Mouse (Mus musculus) lung, adult 2 months (tissue): Measurements from ENCODE around the gene Rilp. TPM values are rescaled to one million over a fixed set of nuclear protein-coding genes. Genes with fewer than 3 reads are reported as not detected.
A peak's percentile ranks its signal among the peaks of the same experiment; 100 is the strongest.

Source experiments
- DNase-seq: peaks from one replicate; pipeline ENCODE4 v3.0.0; 2022
- H3K4me1 ChIP-seq: fragments of 200-500 bp; 2 replicates; pipeline ENCODE4 v1.6.1; 2011; ENCODE audit warnings: low read length; ENCODE audit not compliant: control insufficient read depth, insufficient read depth
- H3K4me3 ChIP-seq: fragments of 200-500 bp; replicated peaks from 2 replicates; pipeline ENCODE3; 2011; ENCODE audit warnings: low read depth, mild to moderate bottlenecking, control low read depth, low read length; ENCODE audit errors: extremely low read depth
- CTCF ChIP-seq: fragments of 200-500 bp; IDR thresholded peaks from 2 replicates; pipeline ENCODE4 v1.5.1; 2011; ENCODE audit warnings: mild to moderate bottlenecking, low read length, control low read depth; ENCODE audit not compliant: insufficient read depth
- POLR2A ChIP-seq: fragments of 200-500 bp; IDR thresholded peaks from 2 replicates; pipeline ENCODE4 v1.6.1; 2011; ENCODE audit warnings: low read depth, mild to moderate bottlenecking, control low read depth, low read length, borderline replicate concordance; ENCODE audit errors: extremely low read depth
- WGBS: fragments of 180-500 bp; shearing (Covaris S2); methylation state at CpG from one replicate; pipeline ENCODE4 v1.1.7; 2018; 5-methylcytosine and 5-hydroxymethylcytosine counted together
- polyA plus RNA-seq: library from polyadenylated mRNA; depleted of rRNA; stranded (reverse); fragments of >200 nt; gene quantifications from 2 replicates; pipeline ENCODE4 v1.2.3, GENCODE M21; 2012

Gene Rilp
- polyA plus RNA-seq, 1 experiment, result 14.5 TPM

DNA sequence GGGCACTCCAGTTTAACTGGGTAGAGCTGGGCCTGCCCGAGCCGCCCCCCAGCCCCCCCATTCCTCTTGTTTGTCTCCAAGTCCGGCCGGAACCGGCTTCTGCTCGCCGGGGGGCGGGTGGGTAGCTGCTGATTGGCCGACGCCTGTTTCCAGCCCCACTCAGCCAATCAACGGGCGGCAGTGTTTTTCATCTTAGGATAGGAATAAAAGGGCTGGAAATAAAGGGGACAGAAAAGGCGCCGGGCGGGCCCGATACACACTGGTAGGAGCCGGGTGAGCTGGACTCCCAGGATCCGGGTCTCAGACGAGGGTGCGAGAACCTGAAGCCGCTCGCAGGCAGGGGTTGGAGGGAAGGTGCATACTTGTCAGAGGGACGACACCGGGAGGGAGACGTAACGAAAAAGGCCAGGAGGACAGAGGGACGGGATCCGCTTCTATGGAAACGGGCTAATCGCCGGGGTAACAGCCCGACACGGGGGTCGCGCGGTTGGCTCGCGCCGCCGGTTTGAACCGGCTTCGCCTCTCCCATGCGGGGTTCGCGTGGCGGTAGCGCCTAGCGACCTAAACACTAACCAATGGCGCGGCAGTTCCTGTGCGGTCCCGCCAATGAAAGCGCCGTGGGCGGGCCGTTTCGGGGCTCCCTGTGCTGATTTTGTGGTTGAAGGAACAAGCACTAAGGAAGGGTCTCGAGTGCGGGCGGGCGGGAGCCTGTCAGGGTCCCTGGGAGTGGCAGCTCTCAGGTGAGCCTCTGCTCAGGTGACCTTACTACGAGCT is 21.8 kb downstream of the Rilp start, which contains the start of gene Slc43a2:
Gene Slc43a2, plus strand, starts transcription at position 226 of the 774 bp plus-strand sequence.
- peak; percentile 91 for DNase-seq
- WGBS, result under 1% methylated on average over 59 of the region's 62 CpGs
- TF ChIP-seq CTCF (no peak), POLR2A (peak; percentile 50; the same call in 1 of the 2 replicates)
- Histone ChIP-seq H3K4me1 (peaks cover 11% of the 10 kb centered on the region), H3K4me3 (peak within 1 kb of the TSS; percentile 98)

DNA sequence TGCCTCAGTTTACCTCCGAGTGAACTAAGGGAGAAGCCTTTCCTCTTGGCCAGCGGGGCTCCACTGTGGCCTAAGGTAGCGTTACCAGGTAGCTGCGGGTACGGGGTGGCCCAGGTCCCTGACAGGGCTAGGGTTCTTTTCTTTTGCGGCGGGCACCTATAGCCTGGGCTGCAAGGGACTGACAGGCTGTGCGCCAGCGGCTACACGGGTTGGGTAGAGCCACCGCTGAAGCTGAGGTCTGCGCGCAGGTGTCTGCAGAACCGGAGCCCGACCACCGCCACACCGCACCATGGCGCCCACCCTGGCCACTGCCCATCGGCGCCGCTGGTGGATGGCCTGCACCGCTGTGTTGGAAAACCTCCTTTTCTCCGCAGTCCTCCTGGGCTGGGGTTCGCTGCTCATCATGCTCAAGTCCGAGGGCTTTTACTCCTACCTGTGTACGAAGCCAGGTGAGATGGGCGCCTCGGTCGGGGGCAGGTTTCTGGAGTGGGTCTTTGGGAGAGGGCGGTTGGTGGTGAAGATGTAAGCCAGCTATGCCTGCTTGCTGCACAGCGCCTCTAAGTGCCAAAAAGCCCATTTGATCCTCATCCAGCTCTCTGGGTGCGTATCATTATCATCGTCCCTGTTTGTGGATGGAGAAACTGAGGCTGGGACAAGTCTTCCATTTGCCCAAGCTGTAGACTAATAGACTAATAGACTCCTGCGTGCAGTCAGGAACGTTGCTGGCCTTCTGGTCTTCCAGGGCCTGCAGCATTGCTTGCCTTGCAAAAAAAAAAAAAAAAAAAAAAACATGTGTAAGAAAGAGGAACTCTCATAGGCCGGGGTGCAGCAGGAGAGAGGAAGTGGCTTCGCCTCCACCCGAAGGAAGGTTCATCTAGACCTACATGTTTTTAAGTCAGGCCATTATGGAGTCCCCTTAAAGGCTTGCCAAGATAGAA is 22.7 kb downstream of the Rilp start:
- DNase-seq, result no peak
- H3K4me3 ChIP-seq, result peak overlapping the region; percentile 93
- H3K4me1 ChIP-seq, result peaks cover 14% of the 10 kb centered on the region
- 8% methylated on average over 38 of the region's 38 CpGs for WGBS
- TF ChIP-seq CTCF, result no peak
- TF ChIP-seq POLR2A, result no peak; the same call in 1 of the 2 replicates

DNA sequence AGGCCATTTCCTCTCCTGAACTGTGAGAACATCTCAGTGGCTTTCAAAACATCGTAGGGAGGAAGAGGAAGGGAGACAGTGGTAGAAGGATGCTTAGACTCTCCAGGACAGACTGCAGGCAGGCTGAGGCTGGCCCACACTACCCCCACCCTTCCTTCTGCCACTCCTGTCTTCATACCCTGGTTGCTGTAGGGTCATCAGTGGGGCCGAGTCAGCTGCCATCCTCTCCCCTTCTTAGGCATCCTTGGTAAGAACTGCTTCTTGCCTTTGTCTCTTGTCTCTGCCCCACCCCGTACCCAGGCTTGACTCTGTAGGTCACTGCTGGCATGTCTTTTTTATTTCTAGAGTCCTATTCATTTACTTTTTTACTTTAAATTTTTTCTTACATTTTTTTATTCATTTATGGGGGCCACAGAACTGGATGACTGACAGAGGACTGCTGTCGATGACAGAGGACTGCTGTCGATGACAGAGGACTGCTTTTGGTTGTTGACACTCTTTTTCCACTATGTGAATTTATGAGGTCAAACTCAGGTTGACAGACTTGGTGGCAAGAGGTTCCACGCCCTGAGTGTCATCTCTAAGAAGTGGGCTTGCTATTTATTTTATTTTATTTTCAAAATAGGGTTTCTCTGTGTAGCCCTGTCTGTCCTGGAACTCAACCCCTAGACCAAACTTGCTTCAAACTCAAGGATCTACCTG is 23.6 kb downstream of the Rilp start:
- Histone ChIP-seq H3K4me1 (peaks cover 21% of the 10 kb centered on the region), H3K4me3 (peak overlapping the region; percentile 55)
- WGBS, result 47% methylated on average over 6 of the region's 6 CpGs
- DNase-seq, result no peak
- TF ChIP-seq POLR2A (no peak), CTCF (no peak)

DNA sequence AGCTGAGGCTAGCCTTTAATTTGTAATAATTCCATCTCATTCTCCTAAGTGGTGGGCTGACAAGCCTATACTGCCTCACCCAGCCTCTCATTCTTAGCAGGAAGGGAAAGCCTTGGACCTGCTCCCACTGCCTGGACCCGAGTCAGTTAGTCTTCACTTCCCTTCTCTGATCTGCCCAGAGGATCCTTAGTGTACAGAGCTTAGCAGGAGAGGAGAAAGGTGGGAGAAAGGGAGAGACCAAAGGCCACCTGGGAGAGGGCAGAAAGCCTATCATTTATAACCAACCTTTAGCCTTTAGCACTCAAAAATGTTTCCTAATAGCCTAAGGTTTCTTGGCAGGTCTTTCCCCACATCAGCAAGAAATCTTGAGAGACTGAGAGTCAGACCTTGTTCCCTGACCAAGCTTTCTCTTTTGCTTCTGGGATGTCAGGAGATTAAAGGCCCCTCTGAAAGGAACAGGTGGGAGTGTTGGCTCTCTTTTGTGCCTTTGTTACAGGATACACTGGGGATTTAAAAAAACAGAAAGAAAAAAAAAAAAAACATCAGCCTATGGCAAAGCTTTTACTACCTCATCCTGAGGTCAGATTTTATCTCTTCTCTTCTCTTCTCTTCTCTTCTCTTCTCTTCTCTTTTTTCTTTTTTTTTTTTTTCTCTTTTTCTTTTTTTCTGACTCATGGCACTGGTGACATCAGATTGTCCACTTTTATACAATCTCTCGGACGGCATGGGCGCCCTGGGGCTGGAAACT is 24.6 kb downstream of the Rilp start:
- no peak for DNase-seq
- H3K4me1 ChIP-seq, result peaks cover 23% of the 10 kb centered on the region
- TF ChIP-seq CTCF (no peak), POLR2A (no peak)
- H3K4me3 ChIP-seq, result no peak overlapping the region
- WGBS, result 45% methylated on average over 4 of the region's 4 CpGs

DNA sequence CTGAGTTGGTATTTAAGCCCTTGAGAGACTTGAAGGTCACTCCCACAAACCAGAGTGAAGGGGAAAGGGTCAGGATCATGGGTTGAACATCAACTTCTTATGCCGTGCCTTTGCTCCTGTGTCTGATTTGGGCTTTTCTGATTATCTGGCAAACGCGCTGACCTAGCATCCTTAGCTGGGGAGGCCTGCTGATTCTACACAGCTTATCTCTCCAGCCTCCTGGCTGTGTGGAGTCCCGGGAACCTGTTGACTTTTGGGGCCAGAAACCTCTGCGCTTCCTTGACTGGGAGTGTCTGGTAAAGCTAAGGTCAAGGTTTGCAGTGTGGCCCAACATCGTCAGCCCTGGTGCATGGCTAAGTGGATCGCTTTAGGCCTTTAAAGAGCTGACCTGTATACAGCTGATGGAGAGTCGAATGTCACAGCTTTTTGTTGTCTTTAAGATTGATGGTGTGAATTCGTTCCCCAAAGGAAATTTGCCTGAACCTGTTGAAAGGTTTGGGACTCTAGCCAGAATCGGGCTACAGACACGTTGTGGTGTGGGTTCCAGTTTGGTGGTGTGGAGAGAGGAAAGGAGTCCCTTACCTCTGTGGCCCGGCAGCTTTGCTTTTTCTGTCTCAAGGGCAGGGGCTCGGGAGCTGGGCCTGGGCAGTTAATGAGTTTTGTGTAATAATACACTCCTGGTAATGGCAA is 25.4 kb downstream of the Rilp start:
- TF ChIP-seq POLR2A (no peak), CTCF (no peak)
- DNase-seq, result no peak
- H3K4me1 ChIP-seq, result peaks cover 23% of the 10 kb centered on the region
- H3K4me3 ChIP-seq, result no peak overlapping the region
- 49% methylated on average over 13 of the region's 13 CpGs for WGBS

DNA sequence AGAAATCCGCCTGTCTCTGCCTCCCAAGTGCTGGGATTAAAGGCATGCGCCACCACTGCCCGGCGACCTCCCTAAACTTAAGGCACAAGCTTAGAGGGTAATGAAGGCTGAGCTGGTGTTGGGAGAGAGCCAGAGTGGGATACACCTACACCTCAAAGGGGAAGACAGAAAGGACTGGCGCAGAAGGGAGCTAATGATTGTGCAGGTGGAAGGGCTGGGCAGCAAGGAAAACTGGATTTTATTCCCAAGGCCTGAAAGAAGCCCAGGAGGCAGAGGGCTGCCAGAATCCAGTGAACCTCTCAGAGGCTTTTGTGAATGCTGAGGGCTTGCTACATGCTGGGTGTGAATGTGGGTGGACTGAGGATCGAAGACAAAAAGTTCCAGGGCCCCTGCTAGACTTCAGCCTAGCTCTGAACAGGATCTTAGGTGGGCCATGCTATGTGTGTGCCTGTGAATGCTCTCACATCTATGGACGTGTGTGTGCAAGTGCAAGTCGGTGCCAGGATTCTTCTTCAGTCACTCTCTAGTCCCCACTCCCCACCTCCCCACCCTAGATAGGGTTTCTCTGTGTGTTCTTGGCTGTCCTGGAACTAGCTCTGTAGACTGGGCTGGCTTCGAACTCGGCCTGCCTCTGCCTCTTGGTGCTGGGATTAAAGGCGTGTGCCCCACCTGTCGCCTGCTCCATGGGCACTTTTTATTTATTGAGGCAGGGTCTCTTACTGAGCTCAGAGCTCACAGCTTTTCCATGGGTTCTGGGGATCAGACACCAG is 26.5 kb downstream of the Rilp start:
- 88% methylated on average over 12 of the region's 12 CpGs for WGBS
- Histone ChIP-seq H3K4me3 (no peak overlapping the region), H3K4me1 (peaks cover 29% of the 10 kb centered on the region)
- TF ChIP-seq CTCF (no peak), POLR2A (no peak)
- no peak for DNase-seq

DNA sequence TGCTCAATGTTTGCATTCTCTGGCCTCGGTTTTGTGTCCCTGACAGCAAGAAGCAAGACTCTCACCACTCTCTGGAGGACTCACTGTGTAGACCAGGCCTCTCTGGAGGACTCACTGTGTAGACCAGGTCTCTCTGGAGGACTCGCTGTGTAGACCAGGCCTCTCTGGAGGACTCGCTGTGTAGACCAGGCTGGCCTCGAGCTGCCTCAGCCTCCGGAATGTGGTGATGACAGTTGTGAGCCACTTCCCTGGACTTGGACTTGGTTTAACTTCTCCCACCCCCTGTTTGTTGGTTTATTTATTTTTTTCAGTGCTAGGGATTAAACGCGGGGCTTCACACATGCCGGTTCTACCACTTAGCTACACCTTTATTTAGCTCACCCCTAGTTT is 27.1 kb downstream of the Rilp start:
- Histone ChIP-seq H3K4me3 (no peak overlapping the region), H3K4me1 (peaks cover 30% of the 10 kb centered on the region)
- no peak for DNase-seq
- TF ChIP-seq CTCF (no peak), POLR2A (no peak)
- 66% methylated on average over 8 of the region's 8 CpGs for WGBS
